Mouse (Mus musculus): ENCODE data around the gene Ssb. TPM values are rescaled to one million over a fixed set of nuclear protein-coding genes. Genes with fewer than 3 reads are reported as not detected.

The Ssb gene
- polyA plus RNA-seq, 1 experiment from 2014 or later, result 296 TPM

GRCm38 (mm10) chr2:69917301-69917700 is 55.9 kb downstream of the Ssb start:
- no peak overlapping the region for H3K4me3 ChIP-seq (ENCODE audit: low read length)
- no peak overlapping the region for H3K9ac ChIP-seq (replicated peaks; ENCODE audit: low read length)
- no peak overlapping the region for H3K27ac ChIP-seq (ENCODE audit: low read length)
- ATAC-seq (ENCODE audit: low FRiP score, low TSS enrichment), result no peak
- H3K36me3 ChIP-seq (ENCODE audit: insufficient read depth, low read length), result peaks cover 13% of the 10 kb centered on the region
- H3K4me1 ChIP-seq (ENCODE audit: insufficient read depth, low read length), result no peaks in the 10 kb centered on the region
- H3K27me3 ChIP-seq (ENCODE audit: insufficient read depth, low read length), result no peaks in the 10 kb centered on the region
- H3K9me3 ChIP-seq (ENCODE audit: low read length), result no peaks in the 10 kb centered on the region
- no peak overlapping the region for H3K4me2 ChIP-seq (replicated peaks; ENCODE audit: low read depth, low read length)
- WGBS, result 90% methylated on average over 3 of the region's 3 CpGs

Other genes starting within 250 kb of the Ssb start
- 16.1 and 19.9 TPM in 2 replicates for gene Bbs5, start 214.4 kb upstream of the Ssb start, polyA plus RNA-seq (2015; fragmentation: Nextera tagmentation; extraction: Ambion mirVana)
- gene Klhl41, start 191.4 kb upstream of the Ssb start, polyA plus RNA-seq (2015; fragmentation: Nextera tagmentation; extraction: Ambion mirVana), result 0.86 and 1.1 TPM in 2 replicates
- gene Fastkd1, start 148.0 kb upstream of the Ssb start, polyA plus RNA-seq (2015; fragmentation: Nextera tagmentation; extraction: Ambion mirVana), result 12.4 and 14.1 TPM in 2 replicates
- 130 and 139 TPM in 2 replicates for gene Ppig, start 139.0 kb upstream of the Ssb start, polyA plus RNA-seq (2015; fragmentation: Nextera tagmentation; extraction: Ambion mirVana)
- 1.4 and 3.3 TPM in 2 replicates for gene Ccdc173, start 72.0 kb upstream of the Ssb start, polyA plus RNA-seq (2015; fragmentation: Nextera tagmentation; extraction: Ambion mirVana)
- gene Phospho2, start 71.9 kb upstream of the Ssb start, polyA plus RNA-seq (2015; fragmentation: Nextera tagmentation; extraction: Ambion mirVana), result 24.5 and 24.9 TPM in 2 replicates
- 29.9 and 31.5 TPM in 2 replicates for gene Klhl23, start 39.6 kb upstream of the Ssb start, polyA plus RNA-seq (2015; fragmentation: Nextera tagmentation; extraction: Ambion mirVana)
- gene Mettl5, start 24.1 kb downstream of the Ssb start, polyA plus RNA-seq (2015; fragmentation: Nextera tagmentation; extraction: Ambion mirVana), result 38.3 and 39.9 TPM in 2 replicates
- gene Ubr3, start 35.7 kb downstream of the Ssb start, polyA plus RNA-seq (2015; fragmentation: Nextera tagmentation; extraction: Ambion mirVana), result 12.7 and 14.1 TPM in 2 replicates
- 0.69 and 0.78 TPM in 2 replicates for gene Myo3b, start 177.6 kb downstream of the Ssb start, polyA plus RNA-seq (2015; fragmentation: Nextera tagmentation; extraction: Ambion mirVana)